Mouse (Mus musculus) megakaryocyte-erythroid progenitor cell, adult 5-6 weeks (primary cell): ENCODE data around the gene Extl1. TPM values are rescaled to one million over a fixed set of nuclear protein-coding genes. Genes with fewer than 3 reads are reported as not detected.
A peak's percentile ranks its signal among the peaks of the same experiment; 100 is the strongest.

Experiments used
- ATAC-seq: replicated peaks from 2 replicates; pipeline ENCODE4 v1.8.0; 2016; ENCODE audit warnings: mild to moderate bottlenecking, inconsistent platforms; ENCODE audit not compliant: severe bottlenecking, poor library complexity, low FRiP score, low TSS enrichment
- total RNA-seq, 2 experiments: library from RNA; stranded (forward) in 1 of 2; stranded (reverse) in 1 of 2; fragments of 200-1000, 215-1000 nt in 1 of 2; fragments of >200 nt in 1 of 2; fragmentation: Nextera tagmentation in 1 of 2; gene quantifications; 2 replicates each; pipeline ENCODE4 v1.2.3; 2014 to 2017

Gene Extl1
- total RNA-seq, 2 experiments from 2014 or later, result not detected

- ATAC-seq, result no peak
Observed at GRCm38 (mm10) chr4:134321524-134321923, 62.1 kb downstream of the Extl1 start.

- ATAC-seq, result no peak
Observed at GRCm38 (mm10) chr4:134319674-134320073, 64.0 kb downstream of the Extl1 start.

- no peak for ATAC-seq
Observed at GRCm38 (mm10) chr4:134319074-134319473, 64.6 kb downstream of the Extl1 start.

GRCm38 (mm10) chr4:134316390-134316789, 67.3 kb downstream of the Extl1 start:
- peak; percentile 54; the same call in 1 of the 2 replicates for ATAC-seq

GRCm38 (mm10) chr4:134315470-134315869, 68.2 kb downstream of the Extl1 start:
- ATAC-seq, result no peak

GRCm38 (mm10) chr4:134314876-134315275, 68.8 kb downstream of the Extl1 start, which contains the start of gene Trim63:
Gene Trim63, plus strand, starts transcription at chr4:134315120.
- no peak for ATAC-seq

- ATAC-seq, result no peak
Observed at GRCm38 (mm10) chr4:134314081-134314655, 69.5 kb downstream of the Extl1 start.

GRCm38 (mm10) chr4:134312901-134313300, 70.7 kb downstream of the Extl1 start:
- no peak for ATAC-seq

GRCm38 (mm10) chr4:134312341-134312740, 71.3 kb downstream of the Extl1 start:
- no peak for ATAC-seq

- ATAC-seq, result no peak
Observed at GRCm38 (mm10) chr4:134311784-134312183, 71.9 kb downstream of the Extl1 start.

- ATAC-seq, result no peak
Observed at GRCm38 (mm10) chr4:134310656-134311055, 73.0 kb downstream of the Extl1 start.

GRCm38 (mm10) chr4:134310106-134310505, 73.5 kb downstream of the Extl1 start:
- ATAC-seq, result no peak

- peak; percentile 52; the same call in 1 of the 2 replicates for ATAC-seq
Observed at GRCm38 (mm10) chr4:134307367-134308072, 76.1 kb downstream of the Extl1 start.

GRCm38 (mm10) chr4:134306963-134307362, 76.7 kb downstream of the Extl1 start:
- no peak for ATAC-seq

Other genes with a start within 250 kb of the Extl1 start
- gene Cep85, start 196.7 kb downstream of the Extl1 start, total RNA-seq (2014; fragmentation: Nextera tagmentation), result 30.7 and 51.5 TPM in 2 replicates
- gene Cep85, start 196.7 kb downstream of the Extl1 start, total RNA-seq (2017), result 31.5 and 34.9 TPM in 2 replicates
- gene Gm7534, start 180.8 kb downstream of the Extl1 start, total RNA-seq (2014; fragmentation: Nextera tagmentation), result not detected in 2 replicates
- gene Gm7534, start 180.8 kb downstream of the Extl1 start, total RNA-seq (2017), result not detected in 2 replicates
- not detected in 2 replicates for gene Catsper4, start 156.5 kb downstream of the Extl1 start, total RNA-seq (2014; fragmentation: Nextera tagmentation)
- gene Catsper4, start 156.5 kb downstream of the Extl1 start, total RNA-seq (2017), result not detected in 2 replicates
- gene Cnksr1, start 145.5 kb downstream of the Extl1 start, total RNA-seq (2014; fragmentation: Nextera tagmentation), result not detected in 2 replicates
- gene Cnksr1, start 145.5 kb downstream of the Extl1 start, total RNA-seq (2017), result not detected in 2 replicates
- not detected in 2 replicates for gene E130218I03Rik, start 140.2 kb downstream of the Extl1 start, total RNA-seq (2014; fragmentation: Nextera tagmentation)
- not detected in 2 replicates for gene E130218I03Rik, start 140.2 kb downstream of the Extl1 start, total RNA-seq (2017)
- gene Zfp593, start 138.3 kb downstream of the Extl1 start, total RNA-seq (2014; fragmentation: Nextera tagmentation), result 18.2 and 20.3 TPM in 2 replicates
- gene Zfp593, start 138.3 kb downstream of the Extl1 start, total RNA-seq (2017), result 14.9 and 15.2 TPM in 2 replicates
- not detected in 2 replicates for gene Gm30191, start 136.9 kb downstream of the Extl1 start, total RNA-seq (2014; fragmentation: Nextera tagmentation)
- gene Gm30191, start 136.9 kb downstream of the Extl1 start, total RNA-seq (2017), result not detected in 2 replicates
- not detected in 2 replicates for gene Grrp1, start 129.7 kb downstream of the Extl1 start, total RNA-seq (2014; fragmentation: Nextera tagmentation)
- 0.52 TPM in 1 of 2 replicates, not detected in the other for gene Grrp1, start 129.7 kb downstream of the Extl1 start, total RNA-seq (2017)
- 12.1 and 25.9 TPM in 2 replicates for gene Pdik1l, start 96.0 kb downstream of the Extl1 start, total RNA-seq (2014; fragmentation: Nextera tagmentation)
- gene Pdik1l, start 96.0 kb downstream of the Extl1 start, total RNA-seq (2017), result 26.8 and 33.9 TPM in 2 replicates
- gene Trim63, start 68.7 kb downstream of the Extl1 start, total RNA-seq (2014; fragmentation: Nextera tagmentation), result not detected in 2 replicates
- gene Trim63, start 68.7 kb downstream of the Extl1 start, total RNA-seq (2017), result not detected in 2 replicates
- not detected in 2 replicates for gene Slc30a2, start 40.7 kb downstream of the Extl1 start, total RNA-seq (2014; fragmentation: Nextera tagmentation)
- gene Slc30a2, start 40.7 kb downstream of the Extl1 start, total RNA-seq (2017), result not detected in 2 replicates
- gene Pafah2, start 12.5 kb upstream of the Extl1 start, total RNA-seq (2014; fragmentation: Nextera tagmentation), result 27.7 and 41.0 TPM in 2 replicates
- 18.2 and 24.1 TPM in 2 replicates for gene Pafah2, start 12.5 kb upstream of the Extl1 start, total RNA-seq (2017)
- 600 and 836 TPM in 2 replicates for gene Stmn1, start 84.5 kb upstream of the Extl1 start, total RNA-seq (2014; fragmentation: Nextera tagmentation)
- 1,250 and 1,264 TPM in 2 replicates for gene Stmn1, start 84.5 kb upstream of the Extl1 start, total RNA-seq (2017)
- gene Paqr7, start 112.8 kb upstream of the Extl1 start, total RNA-seq (2014; fragmentation: Nextera tagmentation), result 0.66 and 1.3 TPM in 2 replicates
- gene Paqr7, start 112.8 kb upstream of the Extl1 start, total RNA-seq (2017), result 0.47 and 0.80 TPM in 2 replicates
- 18.4 and 23.7 TPM in 2 replicates for gene Aunip, start 127.1 kb upstream of the Extl1 start, total RNA-seq (2014; fragmentation: Nextera tagmentation)
- gene Aunip, start 127.1 kb upstream of the Extl1 start, total RNA-seq (2017), result 34.6 and 45.8 TPM in 2 replicates
- 76.1 and 80.1 TPM in 2 replicates for gene Mtfr1l, start 151.5 kb upstream of the Extl1 start, total RNA-seq (2014; fragmentation: Nextera tagmentation)
- gene Mtfr1l, start 151.5 kb upstream of the Extl1 start, total RNA-seq (2017), result 41.5 and 67.4 TPM in 2 replicates
- 17.7 and 18.4 TPM in 2 replicates for gene Selenon, start 168.3 kb upstream of the Extl1 start, total RNA-seq (2014; fragmentation: Nextera tagmentation)
- gene Selenon, start 168.3 kb upstream of the Extl1 start, total RNA-seq (2017), result 1.6 and 3.6 TPM in 2 replicates